Mouse (Mus musculus) T-cell, adult 2 months (primary cell): ENCODE measurements around the gene Spx.

ENCODE experiments used
- DNase-seq: peaks from one replicate; pipeline ENCODE4 v3.0.0; 2022; ENCODE audit warnings: low spot score

The Spx gene

GRCm38 (mm10) chr6:142412906-142413491, at the start of gene Spx:
TSS of gene Spx (plus strand) at chr6:142413441.
- DNase-seq, result no peak

GRCm38 (mm10) chr6:142365742-142366472, 47.3 kb upstream of the Spx start:
- DNase-seq, result no peak

- no peak for DNase-seq
These were observed 46.7 kb upstream of the Spx start for GRCm38 (mm10) chr6:142366473-142367018.

- no peak for DNase-seq
These were observed 45.7 kb upstream of the Spx start for GRCm38 (mm10) chr6:142367565-142367964.

DNA sequence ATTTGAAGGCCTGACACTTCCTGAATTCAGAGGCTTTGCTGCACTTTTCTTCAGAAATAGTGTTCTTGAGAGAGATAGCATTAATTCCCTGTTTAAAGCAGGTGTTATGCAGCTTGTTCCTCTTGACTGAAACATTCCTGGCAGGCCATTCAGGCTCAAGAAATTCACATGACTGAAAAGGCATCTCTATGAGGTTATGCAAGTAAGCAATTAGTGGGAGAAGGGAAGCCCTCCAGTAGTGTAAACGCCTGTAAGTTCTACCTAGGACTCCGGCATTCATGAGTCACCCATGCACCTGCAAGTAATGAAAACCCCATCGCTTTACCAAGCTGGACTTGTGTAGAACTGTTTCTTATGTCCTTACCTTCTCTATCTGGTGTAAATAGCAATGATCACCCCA, 43.7 kb upstream of the Spx start:
- DNase-seq, result no peak

- DNase-seq, result no peak
These were observed 36.2 kb upstream of the Spx start for GRCm38 (mm10) chr6:142377081-142377480.

DNA sequence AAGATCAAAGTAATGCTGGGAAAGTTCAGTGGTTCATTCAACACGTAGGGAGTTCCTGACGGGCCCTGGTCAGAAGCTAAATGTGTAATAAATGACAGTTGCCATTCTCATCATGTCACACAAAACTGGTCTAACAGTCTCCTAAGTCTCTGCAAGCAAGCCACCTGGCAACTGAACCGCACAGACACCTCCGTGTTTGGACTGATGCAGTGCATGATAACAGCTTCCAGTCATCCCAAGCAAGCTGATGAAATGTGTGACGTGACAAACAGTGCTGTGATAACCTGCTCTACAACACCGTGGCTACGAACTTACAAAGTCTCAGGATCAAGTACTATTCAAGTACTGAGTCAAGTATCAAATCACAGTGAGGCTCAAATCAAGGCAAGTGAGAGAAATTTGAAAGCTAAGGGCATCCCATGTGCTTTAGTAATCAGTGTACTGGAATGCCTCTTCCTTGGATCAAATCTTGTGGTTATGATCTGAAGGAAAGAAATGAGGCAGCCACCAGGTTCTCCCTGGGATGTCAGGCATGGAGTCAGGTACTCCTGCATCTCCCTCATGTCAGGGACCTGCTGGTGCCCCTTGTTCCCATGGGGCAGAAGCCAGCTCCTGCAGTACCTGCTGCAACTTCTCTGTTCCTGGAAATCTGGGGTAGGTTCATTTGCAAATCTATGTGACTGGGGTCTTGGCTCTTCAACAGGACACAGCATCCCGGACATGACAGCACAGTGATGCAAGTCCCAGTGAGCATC, 34.5 kb upstream of the Spx start:
- DNase-seq, result no peak

- DNase-seq, result no peak
These were observed 33.3 kb upstream of the Spx start for GRCm38 (mm10) chr6:142379961-142380360.

GRCm38 (mm10) chr6:142381615-142382014, 31.6 kb upstream of the Spx start:
- DNase-seq, result no peak

DNA sequence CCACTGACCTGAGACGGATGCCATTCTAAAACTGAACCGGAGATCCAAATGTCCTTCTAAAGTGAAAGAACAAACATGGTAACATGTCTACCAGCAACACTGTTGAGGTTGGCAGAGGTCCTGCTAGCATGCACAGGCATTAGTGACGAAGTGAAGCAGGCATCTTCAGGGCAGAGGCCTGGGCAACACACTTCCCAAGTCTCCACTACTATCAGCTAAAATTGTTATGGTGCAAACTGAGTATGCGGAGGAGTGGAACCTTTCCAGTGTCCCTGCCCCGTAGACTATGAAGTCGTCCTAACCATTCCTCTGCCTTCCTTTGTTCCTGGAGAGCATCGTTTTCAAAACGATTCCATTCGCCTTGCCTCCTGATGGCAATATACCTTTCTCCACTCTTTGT, 28.7 kb upstream of the Spx start:
- no peak for DNase-seq

DNA sequence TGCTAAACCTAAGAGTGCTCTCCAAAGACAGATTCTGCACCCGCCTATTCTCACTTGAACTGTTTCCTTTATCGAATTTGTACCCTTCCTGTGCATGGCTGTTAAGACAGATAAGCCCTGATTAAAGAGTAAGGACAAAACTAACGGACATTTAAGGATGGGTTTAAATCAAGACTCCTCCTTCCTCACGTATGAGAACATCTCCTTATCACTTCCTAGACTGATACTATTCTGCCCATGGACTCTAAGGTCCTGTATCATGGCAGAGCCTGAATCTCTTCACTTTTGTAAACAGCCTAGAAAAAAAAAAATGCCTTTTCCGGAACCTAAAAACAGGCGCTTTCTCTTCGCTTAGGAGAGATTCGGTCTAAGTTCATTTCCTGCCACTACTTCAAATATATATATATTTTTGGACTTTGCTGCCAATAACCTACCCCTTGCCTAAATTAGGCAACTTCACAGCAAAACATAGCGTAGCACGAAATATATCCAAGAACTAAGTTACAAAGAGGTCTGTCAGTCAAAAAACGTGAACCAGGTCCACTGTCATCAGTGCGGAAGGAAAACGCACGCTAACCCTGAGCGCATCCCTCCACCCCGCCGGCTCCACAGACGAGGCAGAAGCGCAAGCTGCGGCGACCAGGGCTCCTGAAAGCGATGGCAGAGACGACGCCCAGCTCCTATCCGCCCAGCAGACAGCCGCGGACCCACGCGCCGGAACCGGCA, 26.8 kb upstream of the Spx start:
- DNase-seq, result peak; percentile 8

- peak; percentile 99 for DNase-seq
These were observed 26.1 kb upstream of the Spx start, which contains the start of the genes Recql and Golt1b for GRCm38 (mm10) chr6:142387011-142387754. TSS of gene Recql (minus strand) at chr6:142387087. TSS of gene Golt1b (plus strand) at chr6:142387221.

- no peak for DNase-seq
These were observed 25.4 kb upstream of the Spx start for GRCm38 (mm10) chr6:142387755-142388271.

GRCm38 (mm10) chr6:142389101-142389500, 24.1 kb upstream of the Spx start:
- DNase-seq, result no peak

DNA sequence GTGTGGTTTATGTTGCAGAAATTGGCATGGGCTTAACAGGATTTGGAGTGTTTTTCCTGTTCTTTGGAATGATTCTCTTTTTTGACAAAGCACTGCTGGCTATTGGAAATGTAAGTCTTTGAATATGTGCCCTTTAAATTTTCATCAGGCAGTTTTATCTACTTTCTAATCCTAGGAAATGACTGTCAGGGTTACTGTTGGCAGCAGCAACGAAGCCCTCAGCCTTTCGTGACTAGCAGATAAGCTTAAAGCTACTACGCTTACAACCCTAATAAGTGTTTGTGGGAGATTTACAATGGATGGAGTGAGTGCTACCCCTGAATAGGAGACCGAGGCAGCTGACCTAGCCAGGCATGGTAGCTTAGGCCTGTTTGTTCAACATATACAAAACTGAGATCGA, 20.9 kb upstream of the Spx start:
- DNase-seq, result no peak

DNA sequence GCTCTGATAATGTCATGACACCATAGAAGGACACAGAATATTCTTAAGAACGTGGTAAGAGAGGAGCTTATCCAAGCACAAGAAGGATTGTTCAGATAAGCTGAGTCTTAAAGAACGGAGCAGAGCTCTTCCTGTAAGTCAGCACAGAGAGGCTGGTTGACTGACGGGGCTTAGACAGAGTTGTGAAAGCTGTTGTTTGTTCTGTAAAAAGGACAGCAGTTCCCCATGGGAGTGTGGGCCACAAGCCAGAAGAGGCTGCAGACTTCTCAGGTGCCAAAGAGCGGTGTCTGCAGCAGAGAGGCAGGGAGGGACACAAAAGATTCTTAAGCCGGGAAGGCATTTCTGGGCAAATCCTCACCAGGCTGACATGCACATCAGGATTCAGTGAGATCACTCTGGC, 18.6 kb upstream of the Spx start:
- no peak for DNase-seq

GRCm38 (mm10) chr6:142395756-142396155, 17.5 kb upstream of the Spx start:
- no peak for DNase-seq

GRCm38 (mm10) chr6:142411140-142411539, 2.1 kb upstream of the Spx start:
- DNase-seq, result no peak

GRCm38 (mm10) chr6:142413845-142414244, 604 bp downstream of the Spx start:
- DNase-seq, result no peak

DNA sequence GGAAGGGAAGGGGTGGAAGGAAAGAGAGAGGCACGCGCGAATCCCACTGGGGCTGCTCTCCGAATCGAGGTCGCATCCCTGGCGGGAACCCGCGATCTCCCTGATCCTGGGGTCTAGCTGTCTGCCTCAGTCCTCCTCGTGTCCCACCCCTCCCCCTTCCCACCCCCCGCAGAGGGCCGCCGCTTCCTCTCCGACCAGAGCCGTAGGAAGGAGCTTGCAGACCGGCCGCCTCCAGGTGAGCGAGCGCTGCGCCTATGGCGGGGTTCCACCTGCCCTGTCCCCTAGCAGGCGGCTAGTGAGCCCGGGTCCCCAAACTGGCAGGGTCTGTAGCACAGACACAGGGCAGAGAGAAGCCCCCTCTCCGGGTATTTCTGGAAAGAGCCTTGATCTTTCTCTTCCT, 1.4 kb downstream of the Spx start:
- no peak for DNase-seq

- no peak for DNase-seq
These were observed 11.7 kb downstream of the Spx start for GRCm38 (mm10) chr6:142424976-142425375.
